Mouse (Mus musculus) cerebellum, adult 8-10 months (tissue): Measurements from ENCODE around the gene Disc1.
A peak's percentile ranks its signal among the peaks of the same experiment; 100 is the strongest.

ENCODE experiments used
- DNase-seq: peaks from one replicate; pipeline ENCODE4 v3.0.0; 2022

Disc1 gene

DNA sequence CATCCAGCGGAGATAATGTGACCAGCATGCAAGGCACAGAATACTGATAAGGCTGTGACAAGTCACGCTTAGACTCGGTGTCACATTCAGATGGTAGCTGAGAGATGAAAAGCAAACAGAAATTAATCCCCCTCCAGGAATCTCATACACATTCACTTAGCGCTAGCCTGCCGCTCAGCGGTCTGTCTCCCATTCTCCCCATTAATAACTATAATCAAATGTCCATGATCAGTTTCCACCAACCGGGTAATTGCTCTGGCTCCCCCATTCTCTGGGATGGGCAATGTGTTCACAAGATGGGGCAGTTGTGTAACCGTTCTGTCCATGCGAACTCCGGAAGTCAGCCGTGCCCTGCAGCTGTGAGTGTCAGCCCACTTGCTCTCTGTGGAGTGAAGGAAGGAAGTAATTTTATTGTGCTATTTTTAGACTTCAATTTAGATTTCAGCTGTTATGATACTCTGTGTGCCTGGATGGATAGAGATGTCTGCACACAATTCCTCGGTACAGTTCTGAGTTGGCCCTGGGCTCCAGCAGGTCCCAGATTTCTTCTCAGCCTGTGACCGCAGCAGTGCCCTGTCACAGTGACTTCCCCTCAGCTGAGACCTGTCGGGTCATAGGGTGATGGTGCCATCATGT, 173.1 kb downstream of the Disc1 start:
- DNase-seq: no peak

DNA sequence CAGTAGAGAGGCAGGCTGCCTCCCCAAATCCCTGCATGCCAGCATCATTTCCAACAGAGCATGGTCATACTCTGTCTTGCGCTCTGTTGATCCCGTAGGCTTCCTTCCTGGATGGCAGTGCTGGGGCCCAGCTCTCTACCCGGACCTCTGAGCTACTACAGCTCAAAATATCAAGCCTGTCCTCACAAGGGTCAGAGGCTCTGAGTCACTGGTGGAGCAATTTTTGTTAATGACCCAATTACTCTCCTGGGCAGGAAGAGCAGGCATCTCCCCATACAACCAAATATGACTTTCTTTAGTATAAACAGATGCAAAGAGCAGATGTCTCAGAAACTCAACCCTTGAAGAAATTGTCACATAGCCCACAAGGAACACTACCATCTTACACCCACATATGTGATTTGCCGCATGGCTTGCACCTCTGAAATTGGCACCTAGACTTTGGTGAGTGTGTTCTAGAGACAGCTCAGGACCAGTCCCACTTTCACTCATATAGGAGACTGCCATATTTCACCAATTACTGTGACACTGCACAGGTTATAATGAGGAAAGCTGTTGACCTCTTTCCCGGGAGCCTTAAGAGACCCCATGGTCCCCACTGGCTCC, 176.6 kb downstream of the Disc1 start:
- no peak for DNase-seq

GRCm38 (mm10) chr8:125232724-125233123, 178.7 kb downstream of the Disc1 start:
- no peak for DNase-seq

- no peak for DNase-seq
Measured at GRCm38 (mm10) chr8:125235898-125236835, 182.2 kb downstream of the Disc1 start.

DNA sequence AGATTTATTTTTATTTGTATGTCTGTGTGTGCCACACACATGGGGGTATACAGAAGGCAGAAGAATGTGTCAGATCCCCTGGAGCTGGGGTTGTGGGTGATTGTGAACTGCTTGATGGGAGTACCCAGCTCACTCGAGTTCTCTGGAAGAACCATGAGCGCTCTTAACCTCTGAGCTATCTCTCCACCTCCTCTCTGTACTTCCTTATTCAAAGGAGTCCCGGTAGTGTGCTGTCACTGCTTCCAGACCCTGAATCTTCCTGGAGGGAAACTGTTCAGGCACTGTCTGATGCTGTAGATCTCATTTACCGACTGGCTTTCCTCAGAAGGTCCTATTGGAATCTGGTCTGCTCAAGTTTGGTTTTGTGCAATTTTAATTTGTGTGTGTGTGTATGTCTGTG, 186.8 kb downstream of the Disc1 start:
- DNase-seq: no peak

DNA sequence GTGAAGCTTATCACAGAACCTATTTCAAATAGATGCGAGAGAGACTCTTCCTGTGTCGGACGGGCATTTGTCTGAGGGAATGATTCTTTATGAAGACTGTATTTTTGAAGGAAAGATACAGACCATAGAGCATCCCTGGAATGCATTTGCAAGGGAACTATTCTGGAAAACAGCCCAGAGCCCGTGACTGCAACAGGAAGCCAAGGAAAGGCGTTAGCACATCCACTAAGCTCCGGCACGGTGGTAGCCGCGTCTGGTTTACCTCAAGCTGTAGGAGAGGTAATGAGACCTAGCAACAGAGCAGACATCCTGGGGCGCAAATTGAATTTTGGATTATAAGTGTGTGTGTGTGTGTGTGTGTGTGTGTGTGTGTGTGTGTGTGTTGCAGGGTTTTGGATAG, 188.4 kb downstream of the Disc1 start:
- no peak for DNase-seq

DNA sequence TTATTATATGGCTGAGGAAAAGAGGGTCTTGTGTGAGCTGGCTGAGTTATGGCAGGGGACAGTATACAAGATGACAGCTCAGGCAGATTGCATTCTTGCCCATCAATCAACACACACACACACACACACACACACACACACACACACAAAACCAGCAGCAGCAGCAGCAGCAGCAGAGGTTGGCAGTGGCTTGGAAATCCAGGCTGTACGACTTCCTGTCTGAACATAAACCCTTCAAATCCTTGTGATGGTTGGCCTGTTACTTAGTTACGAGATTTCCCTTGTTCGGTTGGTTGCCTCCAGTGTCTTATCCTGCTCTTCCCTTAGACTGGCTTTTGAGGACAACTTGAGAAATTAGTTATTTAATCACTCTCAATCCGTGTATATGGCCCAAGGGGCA, 188.9 kb downstream of the Disc1 start:
- no peak for DNase-seq

- no peak for DNase-seq
Measured at GRCm38 (mm10) chr8:125246737-125247292, 192.8 kb downstream of the Disc1 start.

GRCm38 (mm10) chr8:125247349-125247748, 193.4 kb downstream of the Disc1 start:
- DNase-seq: no peak

DNA sequence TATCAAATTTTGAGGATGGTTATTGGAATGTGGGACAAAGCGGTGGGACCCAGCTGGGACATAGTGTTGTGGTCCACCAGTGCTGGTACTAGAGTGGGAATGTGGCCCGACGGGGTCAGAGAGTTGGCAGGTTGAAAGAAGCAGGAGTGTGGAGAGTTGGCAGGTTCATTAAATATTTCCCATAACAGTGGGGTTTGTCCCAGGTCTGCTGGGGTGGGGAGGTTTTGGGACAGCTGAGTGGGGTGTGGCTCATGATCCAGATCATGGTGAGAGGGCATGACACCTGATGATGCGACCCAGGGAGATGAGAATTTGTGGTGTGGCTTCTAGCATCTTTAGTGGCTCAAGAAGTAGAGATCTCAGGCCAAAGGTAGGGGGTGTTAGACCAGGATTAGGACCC, 199.0 kb downstream of the Disc1 start:
- no peak for DNase-seq

- DNase-seq: no peak
Measured at GRCm38 (mm10) chr8:125253505-125254180, 199.6 kb downstream of the Disc1 start.

GRCm38 (mm10) chr8:125254188-125255005, 200.4 kb downstream of the Disc1 start:
- peak; percentile 93 for DNase-seq

DNA sequence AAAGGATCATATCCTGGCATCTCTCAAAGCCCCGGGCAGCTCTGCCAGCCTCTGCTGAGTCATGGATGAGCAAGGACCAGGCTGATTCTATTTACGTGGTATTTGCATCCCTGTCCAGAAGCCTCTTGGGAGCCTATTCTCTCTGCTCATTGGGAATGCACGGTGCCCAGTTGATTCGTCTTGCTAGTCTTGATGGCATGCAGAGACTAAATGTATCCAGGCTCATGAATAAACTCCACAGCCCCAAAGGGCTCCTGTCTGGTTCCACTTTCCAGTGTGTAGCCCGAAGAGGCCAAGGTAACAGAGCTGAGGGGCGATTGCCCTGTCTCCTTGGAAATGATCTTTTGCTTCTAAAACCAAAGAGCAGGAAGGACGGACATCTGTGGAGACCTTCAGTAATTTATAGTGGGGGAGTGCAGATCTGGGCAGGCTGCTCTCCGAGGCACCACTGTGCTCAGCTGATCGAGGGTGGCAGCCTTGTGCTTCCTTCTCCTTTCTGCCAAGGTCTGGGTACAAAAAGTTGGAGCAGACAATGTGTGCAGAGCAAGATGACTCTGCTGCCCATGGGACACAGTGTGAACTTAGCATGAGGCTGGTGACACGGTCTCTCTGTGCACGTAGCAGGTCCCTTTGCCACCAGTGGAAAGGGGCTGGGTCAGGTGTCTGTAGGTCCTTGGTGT, 201.2 kb downstream of the Disc1 start:
- DNase-seq: peak; percentile 65

DNA sequence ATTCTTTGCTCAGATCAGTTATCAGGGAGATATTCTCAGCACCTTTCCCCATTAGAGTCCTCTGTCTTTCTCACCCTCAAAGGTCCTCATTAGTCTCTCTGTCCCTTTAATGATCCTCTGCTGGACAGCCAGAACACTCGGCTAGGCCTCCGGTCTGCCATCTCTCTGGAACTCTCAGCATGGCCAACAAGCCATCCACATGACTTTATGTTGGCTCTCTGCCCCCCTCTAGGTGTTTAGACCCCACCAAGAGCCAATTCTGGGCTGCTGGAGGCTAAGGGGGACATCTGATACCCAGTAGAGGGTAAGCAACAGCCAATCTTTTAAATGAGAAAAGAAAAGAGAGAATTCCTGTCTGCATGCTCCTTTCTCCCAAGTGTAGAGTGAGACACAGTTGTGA, 203.7 kb downstream of the Disc1 start:
- DNase-seq: no peak

DNA sequence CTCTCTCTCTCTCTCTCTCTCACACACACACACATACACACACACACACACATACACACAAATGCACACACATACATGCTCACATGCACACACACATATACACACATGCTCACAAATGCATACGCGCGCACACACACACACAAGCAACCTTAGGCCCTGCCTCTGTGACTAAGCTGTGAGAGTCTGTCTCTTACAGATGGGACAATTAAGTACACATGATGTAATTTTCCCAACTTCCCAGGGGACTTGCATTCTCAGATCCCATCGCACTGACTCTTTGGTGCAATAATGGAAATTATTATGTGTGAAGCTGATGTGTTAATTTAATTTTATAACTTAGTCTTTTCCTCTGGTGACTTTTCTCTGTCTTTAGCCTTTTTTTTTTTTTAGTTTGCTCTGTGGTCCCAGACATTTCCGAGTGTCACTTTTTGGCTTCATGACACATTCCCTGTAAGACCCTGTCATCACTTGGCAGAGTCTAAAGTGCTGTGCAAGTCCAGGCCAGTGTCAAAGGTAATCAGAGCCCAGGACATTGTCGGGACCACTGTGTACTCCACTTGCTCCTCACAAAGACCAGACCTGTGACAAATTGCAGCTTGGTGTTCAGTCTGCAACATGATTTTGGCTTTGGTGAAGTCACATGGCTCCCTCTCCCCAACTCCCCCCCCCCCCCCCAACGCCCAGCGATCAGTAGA, 205.0 kb downstream of the Disc1 start:
- DNase-seq: no peak

DNA sequence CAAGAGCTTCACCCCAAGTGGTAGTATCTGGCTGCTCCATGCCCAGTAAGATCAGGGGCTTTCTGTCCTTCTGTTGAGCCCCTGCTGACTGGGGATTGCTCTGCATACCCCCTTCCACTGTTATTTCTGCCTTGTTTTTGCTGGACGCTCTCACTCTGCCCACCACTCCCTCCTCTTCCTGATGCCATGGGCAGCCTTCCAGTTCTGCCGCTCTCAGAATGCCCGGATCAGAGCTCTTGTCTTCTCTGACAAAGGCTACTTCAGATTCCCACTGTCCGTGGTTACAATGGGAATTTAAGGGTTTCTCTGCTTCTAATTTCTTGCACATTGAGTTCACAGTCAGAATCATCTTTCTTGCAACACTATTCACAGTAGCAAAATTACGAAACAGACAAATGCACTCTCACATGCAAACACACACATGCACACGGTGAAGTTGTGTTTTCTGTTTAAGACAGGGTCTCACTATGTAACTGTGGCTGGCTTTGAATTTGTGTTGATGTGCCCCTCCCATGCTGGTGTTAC, 214.2 kb downstream of the Disc1 start:
- no peak for DNase-seq

- DNase-seq: no peak
Measured at GRCm38 (mm10) chr8:125270292-125270691, 216.3 kb downstream of the Disc1 start.

- no peak for DNase-seq
Measured at GRCm38 (mm10) chr8:125271357-125271756, 217.4 kb downstream of the Disc1 start.

DNA sequence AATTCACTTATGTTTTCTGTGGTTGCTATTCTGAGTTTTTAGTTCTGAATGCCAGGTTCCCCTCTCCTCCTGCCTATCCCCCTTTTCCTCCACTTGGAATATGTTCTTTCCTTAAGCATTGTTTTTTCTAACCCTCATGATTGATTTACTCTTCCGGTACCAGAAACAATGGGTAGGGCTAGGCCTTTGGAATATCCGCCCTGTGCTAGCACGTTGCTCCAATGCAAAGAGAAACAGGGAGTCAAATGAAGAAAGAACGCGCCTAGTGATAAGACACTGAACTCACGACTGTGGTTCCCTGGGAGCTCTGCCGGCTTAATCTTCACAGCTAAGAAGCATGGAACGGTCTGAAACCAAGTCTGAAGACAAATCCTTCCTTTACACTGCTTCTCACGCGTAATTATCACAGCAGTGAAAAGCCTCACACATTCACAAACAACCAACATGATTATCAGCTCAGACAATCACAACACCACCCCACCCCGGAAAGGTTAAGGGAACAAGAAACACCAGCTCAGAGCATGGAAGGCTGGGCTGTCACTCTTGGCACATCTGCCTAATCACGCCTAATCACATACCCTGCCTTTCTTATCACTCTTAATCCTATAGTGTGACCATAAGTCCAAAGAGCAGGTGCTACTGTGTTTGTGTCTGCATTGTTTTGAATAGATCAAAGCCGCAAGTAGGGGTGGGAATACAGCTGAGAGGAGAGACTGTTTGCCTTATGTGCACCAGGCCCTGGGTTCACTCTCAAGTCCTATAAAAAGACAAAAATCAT, 218.3 kb downstream of the Disc1 start:
- no peak for DNase-seq
